Mouse (Mus musculus) midbrain, postnatal 0 days (tissue): ENCODE measurements around the gene Ube2f. TPM values are rescaled to one million over a fixed set of nuclear protein-coding genes. Genes with fewer than 3 reads are reported as not detected.

ENCODE experiments used
- ATAC-seq: fragments of 200-750 bp; cut with Nextera tagmentation; 2 replicates; pipeline ENCODE4 v1.8.0; 2017; ENCODE audit warnings: moderate number of reproducible peaks, mild to moderate bottlenecking, moderate TSS enrichment, moderate library complexity; ENCODE audit not compliant: low FRiP score
- DNase-seq: peaks from one replicate; pipeline ENCODE4 v3.0.0-alpha.2; 2015; ENCODE audit warnings: low spot score
- H3K27ac ChIP-seq: fragments of 300-500 bp; sonication (generic); 2 replicates; pipeline ENCODE4 v1.5.1; 2014; ENCODE audit warnings: low read depth, mild to moderate bottlenecking, low read length, mixed read lengths
- H3K27me3 ChIP-seq: fragments of 300-500 bp; sonication (generic); 2 replicates; pipeline ENCODE4 v1.6.1; 2014; ENCODE audit warnings: low read length, control low read depth, mixed read lengths; ENCODE audit not compliant: insufficient read depth
- H3K36me3 ChIP-seq: fragments of 300-500 bp; sonication (generic); 2 replicates; pipeline ENCODE4 v1.6.1; 2014; ENCODE audit warnings: low read length, control low read depth, mixed read lengths; ENCODE audit not compliant: insufficient read depth
- H3K4me1 ChIP-seq: fragments of 300-500 bp; sonication (generic); 2 replicates; pipeline ENCODE4 v1.6.1; 2014; ENCODE audit warnings: mild to moderate bottlenecking, control low read depth, antibody characterized with exemption, low read length, mixed read lengths; ENCODE audit not compliant: insufficient read depth
- H3K4me2 ChIP-seq: fragments of 300-500 bp; sonication (generic); 2 replicates; pipeline ENCODE4 v1.6.1; 2014; ENCODE audit warnings: low read depth, mild to moderate bottlenecking, low read length, mixed read lengths; ENCODE audit not compliant: poor library complexity, severe bottlenecking
- H3K4me3 ChIP-seq: fragments of 300-500 bp; sonication (generic); 2 replicates; pipeline ENCODE4 v1.5.1; 2014; ENCODE audit warnings: low read depth, mild to moderate bottlenecking, low read length, moderate library complexity
- H3K9ac ChIP-seq: fragments of 300-500 bp; sonication (generic); replicated peaks from 2 replicates; pipeline ENCODE4 v1.6.1; 2014; ENCODE audit warnings: mild to moderate bottlenecking, low read length, moderate library complexity, mixed read lengths; ENCODE audit not compliant: poor library complexity, severe bottlenecking
- H3K9me3 ChIP-seq: fragments of 300-500 bp; sonication (generic); 2 replicates; pipeline ENCODE4 v1.6.1; 2016; ENCODE audit warnings: low read length, control low read depth
- CTCF ChIP-seq: IDR thresholded peaks from 2 replicates; pipeline ENCODE4 v1.5.1; 2016; ENCODE audit warnings: antibody characterized with exemption, mild to moderate bottlenecking
- WGBS: fragments of 180-500 bp; shearing (Covaris S2); extraction: QIAGEN DNeasy Blood & Tissue Kit; methylation state at CpG from one replicate; pipeline ENCODE4 v1.1.7; 2014; 5-methylcytosine and 5-hydroxymethylcytosine counted together
- polyA plus RNA-seq: library from polyadenylated mRNA; unstranded; fragments of >200 nt; fragmentation: Nextera tagmentation; extraction: Ambion mirVana; gene quantifications from 2 replicates; pipeline ENCODE4 v1.2.1, GENCODE M21; 2015
- total RNA-seq: library from RNA; depleted of rRNA; stranded (reverse); fragments of >200 nt; gene quantifications from 2 replicates; pipeline ENCODE4 v1.2.3, GENCODE M21; 2014; rRNA removed

Ube2f gene
- total and polyA plus RNA-seq, 2 experiments from 2014 or later = 41.2 to 42.5 TPM

- ATAC-seq (no peak), DNase-seq (no peak)
- no peaks in the 10 kb centered on the region for H3K9me3 ChIP-seq
- H3K4me1 ChIP-seq = no peaks in the 10 kb centered on the region
- H3K4me3 ChIP-seq = no peak within 1 kb of the TSS
- no peak within 1 kb of the TSS for H3K9ac ChIP-seq
- H3K36me3 ChIP-seq = no peaks in the 10 kb centered on the region
- 78% methylated on average over 19 of the region's 19 CpGs for WGBS
- H3K27me3 ChIP-seq = no peaks in the 10 kb centered on the region
- H3K27ac ChIP-seq = no peak within 1 kb of the TSS
- no peak for TF ChIP-seq CTCF
- no peak within 1 kb of the TSS for H3K4me2 ChIP-seq
Observed at GRCm38 (mm10) chr1:91321760-91322438, 71.8 kb downstream of the Ube2f start, which contains the start of gene Espnl. TSS of gene Espnl (plus strand) at chr1:91322075.

- Histone ChIP-seq H3K4me1 (no peaks in the 10 kb centered on the region), H3K9me3 (no peaks in the 10 kb centered on the region), H3K27ac (no peak overlapping the region), H3K4me3 (no peak overlapping the region), H3K36me3 (no peaks in the 10 kb centered on the region), H3K27me3 (no peaks in the 10 kb centered on the region), H3K4me2 (no peak overlapping the region), H3K9ac (no peak overlapping the region)
- 73% methylated on average over 2 of the region's 2 CpGs for WGBS
- ATAC-seq = no peak
- DNase-seq = no peak
- TF ChIP-seq CTCF = no peak
Observed at GRCm38 (mm10) chr1:91324646-91325045, 74.5 kb downstream of the Ube2f start.

- TF ChIP-seq CTCF = no peak
- 76% methylated on average over 4 of the region's 4 CpGs for WGBS
- Histone ChIP-seq H3K9me3 (no peaks in the 10 kb centered on the region), H3K9ac (no peak overlapping the region), H3K36me3 (no peaks in the 10 kb centered on the region), H3K27ac (no peak overlapping the region), H3K27me3 (no peaks in the 10 kb centered on the region), H3K4me1 (no peaks in the 10 kb centered on the region), H3K4me3 (no peak overlapping the region), H3K4me2 (no peak overlapping the region)
- DNase-seq (no peak), ATAC-seq (no peak)
Observed at GRCm38 (mm10) chr1:91325488-91326042, 75.5 kb downstream of the Ube2f start.

- no peaks in the 10 kb centered on the region for H3K36me3 ChIP-seq
- DNase-seq = no peak
- H3K27me3 ChIP-seq = no peaks in the 10 kb centered on the region
- H3K4me3 ChIP-seq = no peak overlapping the region
- no peak overlapping the region for H3K27ac ChIP-seq
- H3K4me1 ChIP-seq = no peaks in the 10 kb centered on the region
- no peak overlapping the region for H3K4me2 ChIP-seq
- no peaks in the 10 kb centered on the region for H3K9me3 ChIP-seq
- 53% methylated on average over 4 of the region's 4 CpGs for WGBS
- no peak for ATAC-seq
- no peak for TF ChIP-seq CTCF
- no peak overlapping the region for H3K9ac ChIP-seq
Observed at GRCm38 (mm10) chr1:91332102-91332501, 82.0 kb downstream of the Ube2f start.

- no peak for DNase-seq
- Histone ChIP-seq H3K9me3 (no peaks in the 10 kb centered on the region), H3K4me3 (no peak overlapping the region), H3K36me3 (no peaks in the 10 kb centered on the region), H3K4me2 (no peak overlapping the region), H3K27me3 (no peaks in the 10 kb centered on the region), H3K27ac (no peak overlapping the region), H3K4me1 (no peaks in the 10 kb centered on the region), H3K9ac (no peak overlapping the region)
- TF ChIP-seq CTCF = no peak
- no peak for ATAC-seq
Observed at GRCm38 (mm10) chr1:91333582-91333981, 83.5 kb downstream of the Ube2f start.

- Histone ChIP-seq H3K4me2 (no peak overlapping the region), H3K9me3 (no peaks in the 10 kb centered on the region), H3K4me3 (no peak overlapping the region), H3K27me3 (0 out of 2 replicates have a peak, but pooled peaks cover under 1% of the 10 kb centered on the region), H3K27ac (no peak overlapping the region), H3K9ac (no peak overlapping the region), H3K36me3 (no peaks in the 10 kb centered on the region), H3K4me1 (no peaks in the 10 kb centered on the region)
- DNase-seq (no peak), ATAC-seq (no peak)
- TF ChIP-seq CTCF = no peak
- 88% methylated on average over 7 of the region's 7 CpGs for WGBS
Observed at GRCm38 (mm10) chr1:91337355-91337754, 87.3 kb downstream of the Ube2f start.

Other genes starting within 250 kb of the Ube2f start
- gene Rbm44, start 105.2 kb upstream of the Ube2f start, total RNA-seq = 0.19 TPM in 1 of 2 replicates, not detected in the other
- 0.11 and 0.48 TPM in 2 replicates for gene Rbm44, start 105.2 kb upstream of the Ube2f start, polyA plus RNA-seq
- gene Ramp1, start 70.5 kb upstream of the Ube2f start, total RNA-seq = 16.1 and 22.4 TPM in 2 replicates
- 29.4 and 29.8 TPM in 2 replicates for gene Ramp1, start 70.5 kb upstream of the Ube2f start, polyA plus RNA-seq
- 10.6 and 11.3 TPM in 2 replicates for gene Scly, start 48.0 kb downstream of the Ube2f start, total RNA-seq
- gene Scly, start 48.0 kb downstream of the Ube2f start, polyA plus RNA-seq = 10.3 and 10.7 TPM in 2 replicates
- gene Espnl, start 71.8 kb downstream of the Ube2f start, total RNA-seq = 0.19 and 0.27 TPM in 2 replicates
- gene Espnl, start 71.8 kb downstream of the Ube2f start, polyA plus RNA-seq = 0.23 TPM in 2 replicates
- gene Klhl30, start 100.7 kb downstream of the Ube2f start, total RNA-seq = 0.09 and 0.16 TPM in 2 replicates
- gene Klhl30, start 100.7 kb downstream of the Ube2f start, polyA plus RNA-seq = 0.10 TPM in 1 of 2 replicates, not detected in the other
- gene Erfe, start 116.1 kb downstream of the Ube2f start, total RNA-seq = 0.11 TPM in 1 of 2 replicates, not detected in the other
- gene Erfe, start 116.1 kb downstream of the Ube2f start, polyA plus RNA-seq = 0.31 and 0.45 TPM in 2 replicates
- 58.5 and 97.5 TPM in 2 replicates for gene Ilkap, start 148.5 kb downstream of the Ube2f start, total RNA-seq
- gene Ilkap, start 148.5 kb downstream of the Ube2f start, polyA plus RNA-seq = 114 and 116 TPM in 2 replicates
- gene Hes6, start 163.7 kb downstream of the Ube2f start, total RNA-seq = 105 and 119 TPM in 2 replicates
- 111 and 113 TPM in 2 replicates for gene Hes6, start 163.7 kb downstream of the Ube2f start, polyA plus RNA-seq
- 10.5 and 11.3 TPM in 2 replicates for gene Per2, start 209.0 kb downstream of the Ube2f start, total RNA-seq
- 3.3 and 3.8 TPM in 2 replicates for gene Per2, start 209.0 kb downstream of the Ube2f start, polyA plus RNA-seq
- gene Traf3ip1, start 244.3 kb downstream of the Ube2f start, total RNA-seq = 17.3 and 18.4 TPM in 2 replicates
- 6.1 and 7.0 TPM in 2 replicates for gene Traf3ip1, start 244.3 kb downstream of the Ube2f start, polyA plus RNA-seq